Mouse (Mus musculus) gastrocnemius, postnatal 14 days (tissue): ENCODE data around the gene Galnt6. TPM values are rescaled to one million over a fixed set of nuclear protein-coding genes. Genes with fewer than 3 reads are reported as not detected.
A peak's percentile ranks its signal among the peaks of the same experiment; 100 is the strongest.

Experiments used
- DNase-seq: peaks from one replicate; pipeline ENCODE4 v3.0.0; 2021; ENCODE audit warnings: mixed read lengths
- intact Hi-C: fragments of 180-260 bp; cut with DNase I; formaldehyde crosslinking; loops from one replicate; pipeline ENCODE4 v1.15.1; 2025; ENCODE audit warnings: low total_unique reads
- microRNA-seq, 2 experiments: library from miRNA; unstranded; fragments of <30 nt; microRNA quantifications; one replicate each; pipeline ENCODE4 v1.2.0; 2021
- total RNA-seq, 2 experiments: library from RNA; stranded (reverse); gene quantifications; 2 replicates each; pipeline ENCODE4 v1.2.3; 2021

Gene Galnt6
- total RNA-seq, 2 experiments from 2014 or later, result 0.18 to 0.33 TPM

- DNase-seq, result no peak
- intact Hi-C loops, result no loop called here
Measured at GRCm38 (mm10) chr15:100669337-100669736, 59.8 kb downstream of the Galnt6 start, which contains the start of gene Bin2. TSS of gene Bin2 (minus strand) at chr15:100669553.

GRCm38 (mm10) chr15:100667871-100668545, 61.2 kb downstream of the Galnt6 start:
- no peak for DNase-seq
- intact Hi-C loops, result no loop called here

GRCm38 (mm10) chr15:100667420-100667819, 61.8 kb downstream of the Galnt6 start:
- intact Hi-C loops, result no loop called here
- DNase-seq, result no peak

- intact Hi-C loops, result no loop called here
- no peak for DNase-seq
Measured at GRCm38 (mm10) chr15:100666851-100667250, 62.3 kb downstream of the Galnt6 start.

GRCm38 (mm10) chr15:100666219-100666696, 62.9 kb downstream of the Galnt6 start:
- intact Hi-C loops, result no loop called here

GRCm38 (mm10) chr15:100665411-100666218, 63.6 kb downstream of the Galnt6 start:
- intact Hi-C loops, result no loop called here
- DNase-seq, result no peak

More at GRCm38 (mm10) chr15:100666219-100666696, 62.9 kb downstream of the Galnt6 start:
- no peak for DNase-seq

GRCm38 (mm10) chr15:100664813-100665274, 64.3 kb downstream of the Galnt6 start:
- intact Hi-C loops, result no loop called here

GRCm38 (mm10) chr15:100660805-100661204, 68.4 kb downstream of the Galnt6 start:
- intact Hi-C loops, result no loop called here
- no peak for DNase-seq

More at GRCm38 (mm10) chr15:100664813-100665274, 64.3 kb downstream of the Galnt6 start:
- no peak for DNase-seq

- intact Hi-C loops, result no loop called here
- DNase-seq, result peak; percentile 65
Measured at GRCm38 (mm10) chr15:100660306-100660705, 68.9 kb downstream of the Galnt6 start.

GRCm38 (mm10) chr15:100655201-100655600, 74.0 kb downstream of the Galnt6 start:
- DNase-seq, result no peak
- intact Hi-C loops, result no loop called here

- intact Hi-C loops, result no loop called here
- DNase-seq, result no peak
Measured at GRCm38 (mm10) chr15:100654271-100654670, 74.9 kb downstream of the Galnt6 start.

- intact Hi-C loops, result no loop called here
- DNase-seq, result no peak
Measured at GRCm38 (mm10) chr15:100651610-100652009, 77.6 kb downstream of the Galnt6 start.

GRCm38 (mm10) chr15:100650111-100650510, 79.1 kb downstream of the Galnt6 start:
- no peak for DNase-seq
- intact Hi-C loops, result no loop called here

- DNase-seq, result no peak
- intact Hi-C loops, result no loop called here
Measured at GRCm38 (mm10) chr15:100646161-100646560, 83.0 kb downstream of the Galnt6 start.

GRCm38 (mm10) chr15:100642451-100642850, 86.7 kb downstream of the Galnt6 start:
- intact Hi-C loops, result no loop called here
- no peak for DNase-seq

Small RNA genes lying within 50 kb of the gene (microRNA-seq; reads per million reads assigned to microRNA genes)
- gene Mir6961, result 0 reads per million in 2 experiments

Other genes with a start within 250 kb of the Galnt6 start
- 1 to 10 TPM; 1.9 to 2.9 TPM for gene Csrnp2, start 233.9 kb downstream of the Galnt6 start, total RNA-seq
- 10 to 100 TPM in 1 of 2 experiments, 1 to 10 TPM in 1; 9.6 to 11.6 TPM for gene Tfcp2, start 177.4 kb downstream of the Galnt6 start, total RNA-seq
- gene Pou6f1, start 129.4 kb downstream of the Galnt6 start, total RNA-seq, result 1 to 10 TPM; 7.6 to 9.7 TPM
- 10 to 100 TPM; 58.7 to 62.1 TPM for gene Dazap2, start 114.0 kb downstream of the Galnt6 start, total RNA-seq
- 1 to 10 TPM; 6.0 to 6.4 TPM for gene Smagp, start 92.4 kb downstream of the Galnt6 start, total RNA-seq
- gene Bin2, start 59.8 kb downstream of the Galnt6 start, total RNA-seq, result under 1 TPM; 0.53 to 0.89 TPM
- not detected for gene Cela1, start 41.5 kb downstream of the Galnt6 start, total RNA-seq
- 1 to 10 TPM; 2.0 to 6.0 TPM for gene Slc4a8, start 32.4 kb upstream of the Galnt6 start, total RNA-seq
- under 1 TPM; 0.37 to 1.00 TPM for gene Scn8a, start 140.5 kb upstream of the Galnt6 start, total RNA-seq